Mouse (Mus musculus) layer of hippocampus, adult 18-20 months (tissue): Measurements from ENCODE around the gene Ptbp2. TPM values are rescaled to one million over a fixed set of nuclear protein-coding genes. Genes with fewer than 3 reads are reported as not detected.

Source experiments
- DNase-seq, 2 experiments: peaks; one replicate each; pipeline ENCODE4 v3.0.0; 2022; ENCODE audit warnings: low spot score in 2 of 2
- microRNA-seq, 2 experiments: library from miRNA; unstranded; fragments of <30 nt; microRNA quantifications; one replicate each; pipeline ENCODE4 v1.2.0; 2021
- total RNA-seq, 2 experiments: library from RNA; stranded (reverse); gene quantifications; 2 replicates each; pipeline ENCODE4 v1.2.3; 2021

Gene Ptbp2
- total RNA-seq, 2 experiments from 2014 or later, result 116 to 125 TPM

GRCm38 (mm10) chr3:119701467-119701866 is 82.8 kb downstream of the Ptbp2 start:
- DNase-seq, result no peak

GRCm38 (mm10) chr3:119684741-119685140 is 99.5 kb downstream of the Ptbp2 start:
- peak in 1 of 2 experiments; percentile 2 for DNase-seq

Small RNA genes lying within 50 kb of the gene (microRNA-seq; reads per million reads assigned to microRNA genes)
- 0 reads per million in 2 experiments for gene Gm24744
